Mouse (Mus musculus) ES-E14 (cell line): ENCODE measurements at regions not wholly inside any gene's neighbourhood (a gene's known extent, or its start where the extent isn't known, plus 50 kb on each side); places are given as distances from the start of the nearest gene placed in this dataset.

ENCODE experiments used
- DNase-seq: peaks from one replicate; pipeline ENCODE4 v3.0.0-alpha.2; 2013; ENCODE audit warnings: low read depth, low spot score
- H3K27ac ChIP-seq: 2 replicates; pipeline ENCODE4 v1.5.1; 2012; ENCODE audit warnings: low read depth, mild to moderate bottlenecking, low read length, moderate library complexity, mixed read lengths; ENCODE audit not compliant: poor library complexity, insufficient read depth, severe bottlenecking
- H3K36me3 ChIP-seq: 2 replicates; pipeline ENCODE4 v1.6.1; 2012; ENCODE audit warnings: mild to moderate bottlenecking, low read length, moderate library complexity, mixed read lengths; ENCODE audit not compliant: control insufficient read depth, poor library complexity, insufficient read depth, severe bottlenecking
- H3K4me1 ChIP-seq, 2 experiments: fragments of 150-350 bp in 1 of 2; sonication (generic) in 1 of 2; 2 replicates each; pipeline ENCODE4 v1.6.1; 2012; ENCODE audit warnings: low read length in 2 of 2, mild to moderate bottlenecking in 1 of 2, mixed read lengths in 1 of 2; ENCODE audit not compliant: control insufficient read depth in 2 of 2, insufficient read depth in 2 of 2, poor library complexity in 1 of 2
- H3K4me3 ChIP-seq, 2 experiments: fragments of 150-350 bp in 1 of 2; sonication (generic) in 1 of 2; 2 replicates each; pipeline ENCODE4 v1.5.1; 2012; ENCODE audit warnings: low read length in 2 of 2, low read depth in 1 of 2, mild to moderate bottlenecking in 1 of 2, mixed read lengths in 1 of 2; ENCODE audit not compliant: insufficient read depth in 1 of 2, poor library complexity in 1 of 2, severe bottlenecking in 1 of 2
- H3K9ac ChIP-seq: 2 replicates; pipeline ENCODE4 v1.6.1; 2012; ENCODE audit warnings: low read depth, mild to moderate bottlenecking, low read length, mixed read lengths; ENCODE audit not compliant: poor library complexity, insufficient read depth, severe bottlenecking
- H3K9me3 ChIP-seq: fragments of 150-350 bp; sonication (generic); 2 replicates; pipeline ENCODE4 v1.6.1; 2012; ENCODE audit warnings: low read depth, mild to moderate bottlenecking, low read length; ENCODE audit not compliant: control insufficient read depth, insufficient read depth
- CHD2 ChIP-seq: IDR thresholded peaks from 2 replicates; pipeline ENCODE4 v1.6.1; 2014; ENCODE audit warnings: mild to moderate bottlenecking, low read depth, low read length, inconsistent platforms
- HCFC1 ChIP-seq: IDR thresholded peaks from 2 replicates; pipeline ENCODE4 v1.6.1; 2012; ENCODE audit warnings: low read length, inconsistent platforms, borderline replicate concordance; ENCODE audit not compliant: insufficient read depth
- MAFK ChIP-seq: IDR thresholded peaks from 2 replicates; pipeline ENCODE4 v1.6.1; 2014; ENCODE audit warnings: mild to moderate bottlenecking, low read depth, low read length, inconsistent platforms; ENCODE audit not compliant: insufficient read depth
- ZC3H11A ChIP-seq: IDR thresholded peaks from 2 replicates; pipeline ENCODE4 v1.6.1; 2012; ENCODE audit warnings: low read depth, mild to moderate bottlenecking, inconsistent platforms, low read length, borderline replicate concordance
- ZNF384 ChIP-seq: IDR thresholded peaks from 2 replicates; pipeline ENCODE4 v1.6.1; 2012; ENCODE audit warnings: low read depth, low read length, inconsistent platforms
- in situ Hi-C, 2 experiments: fragments of 600-800 bp; cut with MboI; formaldehyde crosslinking; loops; one replicate each; pipeline ENCODE4 v1.15.1; 2025; ENCODE audit warnings: low sequenced_read_pairs in 2 of 2, inconsistent platforms in 1 of 2; ENCODE audit not compliant: unreplicated experiment in 2 of 2

- no peaks in the 10 kb centered on the region for H3K36me3 ChIP-seq
- in situ Hi-C loops, result no loop called here
- 0 out of 2 replicates have a peak overlapping the region, but pooled peaks have one; percentile 2 for H3K27ac ChIP-seq
- no peaks in the 10 kb centered on the region for H3K9me3 ChIP-seq
- H3K9ac ChIP-seq, result no peak overlapping the region
- no peak overlapping the region for H3K4me3 ChIP-seq
- H3K4me1 ChIP-seq, result no peaks in the 10 kb centered on the region
- no peak for DNase-seq
- no peak for TF ChIP-seq CHD2
- TF ChIP-seq ZC3H11A, result no peak
- TF ChIP-seq ZNF384, result no peak
- no peak for TF ChIP-seq MAFK
- no peak for TF ChIP-seq HCFC1
These were observed 149.3 kb upstream of the Rpl34 start for GRCm38 (mm10) chr3:130879463-130879862.

- Histone ChIP-seq H3K27ac (no peak overlapping the region), H3K4me1 (peaks cover 0 to 2% of the 10 kb centered on the region in 2 experiments; a peak in 1 of 4 replicates), H3K4me3 (no peak overlapping the region), H3K9me3 (no peaks in the 10 kb centered on the region), H3K36me3 (no peaks in the 10 kb centered on the region), H3K9ac (no peak overlapping the region)
- in situ Hi-C loops, result no loop called here
- DNase-seq, result no peak
- TF ChIP-seq ZC3H11A, result no peak
- TF ChIP-seq MAFK, result no peak
- TF ChIP-seq CHD2, result no peak
- no peak for TF ChIP-seq HCFC1
- TF ChIP-seq ZNF384, result no peak
These were observed 148.6 kb upstream of the Rpl34 start for GRCm38 (mm10) chr3:130878834-130879233.

- H3K27ac ChIP-seq, result no peak overlapping the region
- H3K9me3 ChIP-seq, result no peaks in the 10 kb centered on the region
- TF ChIP-seq CHD2 (no peak), MAFK (no peak), ZC3H11A (no peak), ZNF384 (no peak), HCFC1 (no peak)
- DNase-seq, result no peak
- H3K9ac ChIP-seq, result no peak overlapping the region
- H3K36me3 ChIP-seq, result no peaks in the 10 kb centered on the region
- H3K4me1 ChIP-seq, result peaks cover 0 to 2% of the 10 kb centered on the region in 2 experiments; a peak in 1 of 4 replicates
- H3K4me3 ChIP-seq, result no peak overlapping the region
- in situ Hi-C loops, result no loop called here
These were observed 147.8 kb upstream of the Rpl34 start for GRCm38 (mm10) chr3:130877981-130878380.

GRCm38 (mm10) chr3:130873745-130874144 lies 143.5 kb upstream of the Rpl34 start:
- no peak overlapping the region for H3K27ac ChIP-seq
- no peaks in the 10 kb centered on the region for H3K9me3 ChIP-seq
- in situ Hi-C loops, result no loop called here
- DNase-seq, result no peak
- H3K4me1 ChIP-seq, result peaks cover 0 to 2% of the 10 kb centered on the region in 2 experiments; a peak in 1 of 4 replicates
- no peak overlapping the region for H3K4me3 ChIP-seq
- TF ChIP-seq HCFC1 (no peak), CHD2 (no peak), ZC3H11A (no peak), ZNF384 (no peak), MAFK (no peak)
- H3K36me3 ChIP-seq, result no peaks in the 10 kb centered on the region
- H3K9ac ChIP-seq, result no peak overlapping the region
